Mouse (Mus musculus): ENCODE data around the gene Rassf1. TPM values are rescaled to one million over a fixed set of nuclear protein-coding genes. Genes with fewer than 3 reads are reported as not detected.

Rassf1 gene
- 10 to 100 TPM; 75.1 to 81.3 TPM for polyA plus RNA-seq (2017; shearing (Covaris generic))

GRCm38 (mm10) chr9:107551117-107551889, at the start of gene Rassf1:
Gene Rassf1 (plus strand): TSS chr9:107551555.

GRCm38 (mm10) chr9:107533791-107534407, 17.5 kb upstream of the Rassf1 start, which contains the start of gene Tmem115:
Gene Tmem115 (plus strand): TSS chr9:107533945.

GRCm38 (mm10) chr9:107541474-107542351, 9.6 kb upstream of the Rassf1 start, which contains the start of the genes Cyb561d2 and Nprl2:
Gene Cyb561d2 (minus strand): TSS chr9:107542193.
Gene Nprl2 (plus strand): TSS chr9:107542226.

GRCm38 (mm10) chr9:107547026-107547425, 4.3 kb upstream of the Rassf1 start, which contains the start of gene Zmynd10:
Gene Zmynd10 (plus strand): TSS chr9:107547298.

GRCm38 (mm10) chr9:107563029-107563581, 11.8 kb downstream of the Rassf1 start, which contains the start of gene Tusc2:
Gene Tusc2 (plus strand): TSS chr9:107563255.

GRCm38 (mm10) chr9:107567702-107568319, 16.5 kb downstream of the Rassf1 start, which contains the start of gene Hyal2:
Gene Hyal2 (plus strand): TSS chr9:107567945.

GRCm38 (mm10) chr9:107576357-107577107, 25.2 kb downstream of the Rassf1 start, which contains the start of gene Hyal1:
Gene Hyal1 (plus strand): TSS chr9:107576927.

GRCm38 (mm10) chr9:107578587-107578986, 27.2 kb downstream of the Rassf1 start, which contains the start of gene Naa80:
Gene Naa80 (plus strand): TSS chr9:107578887.

GRCm38 (mm10) chr9:107580501-107581317, 29.4 kb downstream of the Rassf1 start, which contains the start of gene Hyal3:
Gene Hyal3 (plus strand): TSS chr9:107580818.

GRCm38 (mm10) chr9:107586974-107587832, 35.8 kb downstream of the Rassf1 start, which contains the start of gene Ifrd2:
Gene Ifrd2 (plus strand): TSS chr9:107587642.

GRCm38 (mm10) chr9:107608741-107609432, 57.5 kb downstream of the Rassf1 start, which contains the start of gene Sema3b:
Gene Sema3b (minus strand): TSS chr9:107609229.

Other genes starting within 250 kb of the Rassf1 start
- gene Hemk1, start 213.2 kb upstream of the Rassf1 start, polyA plus RNA-seq (2017; shearing (Covaris generic)) = 10 to 100 TPM; 16.4 to 30.8 TPM
- 1 to 10 TPM; 3.3 to 3.5 TPM for gene 6430571L13Rik, start 211.0 kb upstream of the Rassf1 start, polyA plus RNA-seq (2017; shearing (Covaris generic))
- under 1 TPM; 0.24 to 0.78 TPM for gene Cacna2d2, start 151.9 kb upstream of the Rassf1 start, polyA plus RNA-seq (2017; shearing (Covaris generic))
- gene Tmem115, start 17.6 kb upstream of the Rassf1 start, polyA plus RNA-seq (2017; shearing (Covaris generic)) = 10 to 100 TPM; 46.5 to 59.2 TPM
- gene Cyb561d2, start 9.4 kb upstream of the Rassf1 start, polyA plus RNA-seq (2017; shearing (Covaris generic)) = 10 to 100 TPM; 58.8 to 71.0 TPM
- gene Nprl2, start 9.3 kb upstream of the Rassf1 start, polyA plus RNA-seq (2017; shearing (Covaris generic)) = 10 to 100 TPM; 62.5 to 79.4 TPM
- gene Zmynd10, start 4.3 kb upstream of the Rassf1 start, polyA plus RNA-seq (2017; shearing (Covaris generic)) = 1 to 10 TPM; 2.1 to 5.8 TPM
- 10 to 100 TPM; 50.9 to 54.5 TPM for gene Tusc2, start 11.7 kb downstream of the Rassf1 start, polyA plus RNA-seq (2017; shearing (Covaris generic))
- gene Hyal2, start 16.4 kb downstream of the Rassf1 start, polyA plus RNA-seq (2017; shearing (Covaris generic)) = 10 to 100 TPM in 1 of 2 experiments, 1 to 10 TPM in 1; 8.8 to 13.5 TPM
- gene Hyal1, start 25.4 kb downstream of the Rassf1 start, polyA plus RNA-seq (2017; shearing (Covaris generic)) = 10 to 100 TPM in 1 of 2 experiments, 1 to 10 TPM in 1; 5.5 to 11.3 TPM
- 10 to 100 TPM; 12.4 to 18.6 TPM for gene Naa80, start 27.3 kb downstream of the Rassf1 start, polyA plus RNA-seq (2017; shearing (Covaris generic))
- gene Hyal3, start 29.3 kb downstream of the Rassf1 start, polyA plus RNA-seq (2017; shearing (Covaris generic)) = 1 to 10 TPM in 1 of 2 experiments, under 1 TPM in 1; 0.40 to 1.3 TPM
- 10 to 100 TPM; 17.5 to 36.3 TPM for gene Ifrd2, start 36.1 kb downstream of the Rassf1 start, polyA plus RNA-seq (2017; shearing (Covaris generic))
- gene Sema3b, start 57.7 kb downstream of the Rassf1 start, polyA plus RNA-seq (2017; shearing (Covaris generic)) = not detected
- gene Gnai2, start 83.8 kb downstream of the Rassf1 start, polyA plus RNA-seq (2017; shearing (Covaris generic)) = 100 to 1,000 TPM; 723 to 774 TPM
- under 1 TPM in 1 of 2 experiments, not detected in 1; 0.98 TPM for gene Slc38a3, start 118.0 kb downstream of the Rassf1 start, polyA plus RNA-seq (2017; shearing (Covaris generic))
- gene Gnat1, start 128.2 kb downstream of the Rassf1 start, polyA plus RNA-seq (2017; shearing (Covaris generic)) = 1 to 10 TPM in 1 of 2 experiments, under 1 TPM in 1; 0.29 to 2.2 TPM
- under 1 TPM; 0.12 TPM for gene Sema3f, start 158.9 kb downstream of the Rassf1 start, polyA plus RNA-seq (2017; shearing (Covaris generic))
- gene Rbm5, start 219.4 kb downstream of the Rassf1 start, polyA plus RNA-seq (2017; shearing (Covaris generic)) = 100 to 1,000 TPM; 287 to 306 TPM